Mouse (Mus musculus): Measurements from ENCODE around the gene Kif5a.

Gene Kif5a

DNA sequence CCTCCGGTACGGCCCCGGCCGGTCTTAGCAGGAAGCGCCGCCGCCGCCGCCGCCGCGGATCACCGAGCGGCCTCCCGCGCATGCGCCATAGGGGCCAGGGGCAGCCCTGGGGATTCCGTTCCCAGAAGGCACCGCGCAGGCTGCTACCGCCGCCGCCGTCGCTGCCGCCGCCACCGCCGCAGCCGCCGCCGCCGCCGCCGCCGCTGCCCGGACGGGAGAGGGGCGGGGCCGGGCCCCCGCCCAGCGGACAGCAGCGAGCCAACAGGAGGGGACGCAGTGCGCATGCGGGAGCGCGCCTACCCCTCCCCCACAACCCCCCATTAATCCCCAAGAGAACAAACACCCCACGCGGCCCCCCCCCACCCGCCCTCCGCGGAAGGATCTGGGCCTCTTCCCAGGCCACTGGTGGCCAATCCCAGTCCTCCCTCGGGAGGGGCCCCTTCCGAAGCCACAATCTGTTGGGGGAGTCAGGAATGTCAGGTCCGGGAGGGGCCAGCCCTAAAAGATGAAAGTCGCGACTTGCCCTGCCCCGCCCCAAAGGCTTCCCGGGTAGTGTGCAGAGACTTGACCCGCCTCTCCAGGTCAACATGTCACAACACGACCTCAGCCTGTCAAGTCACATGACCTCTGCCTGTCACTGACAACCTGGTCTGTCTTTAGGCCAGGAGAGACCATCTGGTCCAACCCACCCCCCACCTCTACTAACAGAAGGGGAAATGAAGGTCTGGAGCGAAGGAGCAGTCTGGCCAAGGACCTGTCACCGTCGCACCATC, 25.8 kb upstream of the Kif5a start, which contains the start of gene Mbd6:
Mbd6 (minus strand) TSS at position 219 of the 773 bp plus-strand sequence.
- peak; percentile 93 for DNase-seq

DNA sequence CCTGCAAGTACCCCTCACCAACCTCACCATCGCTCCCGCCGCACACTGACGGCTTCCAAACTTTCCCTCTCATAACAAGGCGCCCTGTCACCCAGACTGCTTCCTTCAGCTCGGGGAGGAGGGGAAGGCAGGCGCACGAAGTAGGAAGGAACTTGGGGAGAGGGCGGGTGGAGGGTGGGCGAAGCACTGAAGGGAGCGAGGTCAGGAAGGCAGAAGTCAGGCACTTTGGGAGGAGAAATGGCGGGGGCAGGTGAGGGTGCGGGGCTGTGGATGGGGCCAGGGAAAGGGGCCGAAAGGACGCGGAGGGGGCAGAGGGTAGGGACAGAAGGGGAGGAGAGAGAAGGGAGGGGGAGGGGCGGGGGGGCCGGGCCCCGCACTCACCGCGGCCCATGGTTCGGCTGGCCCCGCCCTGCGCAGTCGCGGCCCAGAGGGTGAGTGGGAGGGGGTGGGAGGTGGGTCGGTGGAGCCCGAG, 25.2 kb upstream of the Kif5a start:
- no peak for DNase-seq

DNA sequence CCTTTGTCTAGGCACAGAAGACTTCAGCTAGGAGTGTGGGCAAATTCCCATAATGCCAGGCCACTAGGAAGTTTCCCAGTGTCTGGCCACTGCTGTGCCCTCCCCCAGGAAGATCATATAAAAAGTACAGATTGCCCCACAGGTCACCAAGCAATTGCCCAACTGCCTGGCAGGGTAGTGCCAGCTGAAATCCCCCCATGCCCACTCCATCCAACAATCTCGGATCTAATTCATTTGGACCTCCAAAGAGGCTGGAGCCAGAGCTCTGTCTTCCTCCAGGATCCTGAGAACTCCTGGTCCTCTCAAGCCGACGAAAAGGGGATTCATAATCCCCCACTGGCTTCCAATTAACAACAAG, 24.8 kb upstream of the Kif5a start:
- no peak for DNase-seq

DNA sequence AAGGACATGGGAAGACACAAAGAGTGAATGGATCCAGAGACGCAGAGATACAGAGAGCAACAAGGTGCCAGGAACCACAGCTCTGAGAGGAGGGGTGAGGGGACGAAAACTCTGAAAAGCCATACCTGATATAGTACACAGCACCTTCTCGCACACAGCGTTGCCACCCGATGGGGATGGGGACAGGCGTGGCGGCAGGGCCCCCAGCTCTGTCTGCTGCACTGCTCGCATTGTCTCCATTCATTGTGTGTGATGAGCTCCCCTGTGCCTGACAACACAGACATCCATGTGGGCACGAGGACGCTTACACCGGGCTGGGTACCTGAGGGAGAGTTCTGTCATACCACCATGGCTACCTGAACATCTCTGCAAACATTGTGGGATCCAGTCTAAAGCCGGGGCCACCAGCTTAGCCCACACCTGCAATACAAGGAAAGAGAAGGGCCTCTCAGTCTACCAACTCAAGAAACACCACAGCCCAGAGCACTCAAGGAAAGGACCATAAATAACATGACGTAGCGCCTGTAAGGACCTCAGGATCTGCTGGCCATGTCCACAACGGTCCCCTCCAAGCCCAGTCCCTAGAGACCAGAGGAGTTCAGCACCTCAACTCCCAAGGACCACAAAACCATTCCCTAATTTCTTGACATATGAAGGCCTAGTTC, 24.3 kb upstream of the Kif5a start:
- DNase-seq = no peak

DNA sequence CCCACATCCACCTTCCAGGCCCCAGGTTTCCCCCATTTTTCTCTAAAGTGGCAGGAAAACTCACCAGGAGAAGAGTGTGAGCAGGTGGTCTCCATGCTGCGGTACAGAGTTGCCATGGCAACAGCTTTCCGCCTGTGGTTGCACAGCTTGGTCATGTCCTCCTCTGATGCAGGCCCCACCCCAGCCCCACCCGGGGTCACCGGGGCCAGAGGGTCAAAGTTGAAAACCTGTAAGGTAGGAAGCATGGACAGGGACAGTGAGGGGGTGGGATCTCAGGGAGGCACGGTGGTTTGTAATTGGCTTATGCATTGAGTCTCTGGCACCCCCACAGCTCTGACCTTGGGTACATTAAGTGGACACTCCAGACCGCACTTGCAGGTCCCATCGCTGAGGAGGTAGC, 23.6 kb upstream of the Kif5a start:
- peak; percentile 44 for DNase-seq

DNA sequence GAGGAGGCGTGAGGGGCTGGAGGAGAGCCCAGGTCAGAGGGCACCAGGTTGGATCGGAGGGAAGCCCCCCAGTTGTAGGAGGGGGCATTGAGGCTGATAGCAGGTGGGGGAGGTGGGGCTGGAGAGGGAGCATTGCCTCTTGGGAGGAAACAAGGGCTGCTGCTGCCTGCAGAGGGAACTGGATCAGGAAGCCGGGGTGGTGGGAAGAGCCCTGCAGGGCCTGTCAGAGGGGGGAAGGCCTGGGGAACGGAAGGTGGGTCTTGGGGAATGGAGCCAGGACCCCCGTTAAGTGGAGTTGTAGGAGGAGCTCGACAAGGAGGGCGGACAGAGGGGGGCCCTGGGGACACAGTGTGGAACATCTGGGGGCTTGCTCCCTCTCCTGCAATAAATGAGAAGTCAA, 23.0 kb upstream of the Kif5a start:
- no peak for DNase-seq

DNA sequence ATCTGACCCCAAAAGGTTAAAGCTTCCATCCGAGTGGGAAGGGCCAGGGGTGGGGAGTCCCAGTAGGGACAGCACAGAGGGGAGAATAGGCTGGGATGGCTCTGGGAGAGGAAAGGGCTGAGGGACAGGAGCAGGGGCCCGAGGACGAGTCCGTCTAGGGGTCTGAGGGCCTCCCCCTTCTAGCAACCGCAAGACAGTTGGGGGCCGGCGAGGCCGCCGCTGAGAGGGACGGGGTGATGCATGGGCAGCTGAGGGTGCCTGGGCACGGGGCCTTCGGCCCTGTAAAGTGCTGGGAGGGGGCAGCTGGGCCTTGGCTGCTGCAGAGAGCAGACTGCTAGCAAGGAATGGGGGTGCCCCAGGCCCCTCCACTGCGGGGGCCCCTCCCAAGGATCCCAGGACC, 22.5 kb upstream of the Kif5a start:
- DNase-seq = no peak

DNA sequence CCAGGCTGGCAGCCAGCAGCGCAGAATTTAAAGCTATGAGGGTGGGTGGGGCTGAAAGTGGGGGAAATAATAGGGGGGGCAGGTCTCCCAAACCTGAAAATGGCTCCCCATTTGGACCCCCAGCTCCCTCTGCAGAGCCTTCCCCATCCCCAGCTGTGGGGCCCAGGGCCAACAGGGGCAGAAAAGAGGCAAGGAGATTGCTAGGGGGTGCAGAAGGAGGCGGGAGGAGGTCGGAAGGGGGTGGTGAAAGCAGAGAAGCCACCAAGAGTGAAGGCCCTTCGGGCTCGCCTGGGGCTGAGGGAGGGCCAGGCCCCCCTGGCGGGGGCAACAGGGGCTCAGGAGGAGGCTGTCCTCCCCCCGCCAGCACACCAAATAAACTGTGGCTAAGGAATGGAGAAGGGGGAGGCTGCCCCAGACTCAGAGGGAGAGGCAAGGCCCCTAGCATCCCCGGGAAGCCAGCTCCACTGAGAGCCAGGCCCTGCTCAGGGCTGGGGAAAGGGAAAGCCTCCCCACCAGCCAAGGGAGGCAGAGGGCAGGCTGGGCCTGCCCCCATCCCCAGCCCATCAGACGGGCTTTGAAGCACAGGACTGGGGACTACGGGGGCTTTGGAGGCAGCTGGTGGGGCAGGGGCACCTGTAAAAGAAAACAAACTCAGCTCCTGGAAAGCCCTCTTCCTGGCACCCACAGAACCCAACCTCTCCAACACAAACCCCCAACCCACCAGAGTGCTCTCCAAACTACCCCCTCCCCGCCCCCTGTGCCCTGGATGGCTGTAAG, 21.8 kb upstream of the Kif5a start:
- DNase-seq = no peak

DNA sequence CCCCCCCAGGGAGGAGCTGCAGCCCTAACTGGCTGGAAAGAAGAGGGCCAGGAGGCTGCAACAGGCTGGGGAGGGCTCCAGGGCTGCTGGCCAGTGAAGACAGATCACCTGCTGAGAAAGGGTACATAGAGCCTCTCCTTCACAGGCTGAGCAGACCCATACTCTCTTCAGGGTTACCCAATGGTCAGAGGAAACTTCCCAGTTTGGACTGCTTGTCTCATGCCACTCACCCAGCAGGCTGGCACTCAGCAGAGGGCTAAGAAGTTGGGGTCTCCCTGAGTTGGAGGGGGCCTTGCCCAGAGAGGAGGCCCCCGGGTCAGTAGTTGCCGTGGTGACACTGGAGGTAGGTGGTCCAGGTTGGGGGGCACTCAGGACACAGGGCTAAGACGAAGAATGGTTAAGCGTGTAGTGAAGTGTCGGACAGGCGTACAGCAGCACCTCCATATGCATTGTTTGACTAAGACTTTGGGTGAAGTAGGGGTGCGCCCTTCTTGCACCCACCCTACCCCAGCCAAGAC, 21.0 kb upstream of the Kif5a start:
- DNase-seq = no peak

DNA sequence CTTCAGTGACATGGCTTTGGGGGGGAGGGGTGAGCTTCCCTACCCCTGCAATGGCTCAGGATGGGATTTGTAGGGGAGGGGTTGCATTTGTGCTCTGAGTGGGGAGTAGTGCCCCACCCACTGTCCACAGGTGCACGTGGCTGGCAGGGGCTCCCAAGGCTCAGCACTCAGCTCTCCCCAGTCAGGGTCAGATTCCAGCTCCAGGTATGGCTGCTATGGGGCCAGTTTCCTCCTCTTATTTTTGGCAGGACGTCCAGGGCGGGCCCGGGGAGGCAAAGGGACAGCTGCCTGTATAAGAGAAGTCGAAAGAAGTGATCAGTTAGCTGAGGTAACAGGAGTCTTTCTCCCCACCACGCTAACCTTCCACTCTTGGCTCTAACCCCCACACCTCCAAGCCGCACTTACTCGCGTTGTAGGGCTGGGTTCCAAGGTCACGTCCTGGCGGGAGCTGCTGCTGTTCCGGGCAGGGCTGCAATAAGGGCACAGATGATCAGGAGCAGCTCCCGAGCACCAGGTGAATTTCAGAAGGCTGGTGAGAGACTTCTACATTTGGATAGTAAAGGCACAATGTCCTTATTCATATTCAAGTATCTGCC, 19.6 kb upstream of the Kif5a start:
- DNase-seq = no peak

DNA sequence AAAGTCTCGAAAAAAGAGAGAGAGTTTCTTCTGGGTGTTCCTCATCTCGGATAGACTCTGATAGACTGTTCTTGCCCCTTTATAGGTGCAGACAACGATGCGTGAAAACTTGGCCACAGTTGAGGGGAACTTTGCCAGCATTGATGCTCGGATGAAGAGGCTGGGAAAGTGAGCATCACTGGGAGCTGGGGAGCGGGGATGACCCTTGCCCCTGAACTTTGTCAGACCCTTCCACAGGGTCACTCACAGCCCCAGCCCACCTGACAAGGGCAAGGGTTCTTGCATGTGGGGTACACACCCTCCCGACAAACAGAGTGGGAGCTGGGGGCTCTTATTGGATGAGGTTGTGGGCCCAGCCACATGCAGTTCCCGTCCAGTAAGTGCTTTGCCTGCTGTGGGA, 18.2 kb upstream of the Kif5a start:
- DNase-seq = no peak

DNA sequence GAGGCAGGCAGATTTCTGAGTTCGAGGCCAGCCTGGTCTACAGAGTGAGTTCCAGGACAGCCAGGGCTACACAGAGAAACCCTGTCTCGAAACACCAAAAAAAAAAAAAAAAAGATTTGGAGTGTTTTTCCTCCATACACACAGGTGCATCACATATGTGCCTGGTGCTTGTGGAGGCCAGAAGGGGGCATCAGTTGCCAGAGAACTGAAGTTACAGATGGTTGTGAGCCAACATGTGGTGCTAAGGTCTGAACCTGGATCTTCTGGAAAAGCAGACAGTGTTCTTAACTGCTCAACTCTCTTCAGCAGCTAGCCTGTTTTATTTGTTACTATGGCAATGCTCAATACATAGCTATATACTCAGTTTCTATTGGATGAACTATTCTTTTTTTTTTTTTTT, 16.6 kb upstream of the Kif5a start:
- no peak for DNase-seq

DNA sequence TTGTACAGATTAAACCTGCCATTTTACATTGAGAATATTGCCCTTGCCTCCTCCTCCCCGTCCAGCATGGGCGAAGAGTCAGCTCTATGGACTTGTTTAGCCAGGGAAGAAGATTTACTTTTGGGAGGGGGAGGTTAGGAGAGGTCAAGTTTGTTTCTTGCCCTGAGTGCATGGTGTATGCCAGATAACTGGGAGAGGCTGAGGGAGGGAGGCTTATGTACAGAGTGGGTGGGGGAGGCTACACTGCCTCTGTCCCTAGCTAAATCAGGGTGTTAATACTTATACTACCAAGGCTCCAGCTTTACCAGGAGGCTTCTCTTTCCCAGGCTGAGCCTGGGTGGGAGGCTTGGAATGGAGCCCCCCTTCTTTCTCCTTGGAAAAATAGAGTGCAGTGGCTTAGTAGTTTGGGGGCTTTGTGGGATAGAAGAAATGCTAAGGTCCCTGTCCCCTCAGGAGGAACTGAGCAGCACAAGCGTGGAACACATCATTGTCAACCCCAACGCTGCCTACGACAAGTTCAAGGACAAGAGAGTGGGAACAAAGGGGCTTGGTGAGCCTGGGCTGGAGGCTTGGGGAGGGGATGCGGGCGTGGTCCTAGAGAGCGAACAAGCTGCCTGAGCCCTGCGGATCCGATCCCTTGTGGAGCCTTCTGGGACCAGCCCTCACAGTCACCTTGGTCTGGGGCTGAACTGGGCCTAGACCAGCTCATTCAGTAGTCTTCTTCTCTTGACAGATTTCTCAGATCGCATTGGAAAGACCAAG, 11.3 kb upstream of the Kif5a start:
- no peak for DNase-seq

DNA sequence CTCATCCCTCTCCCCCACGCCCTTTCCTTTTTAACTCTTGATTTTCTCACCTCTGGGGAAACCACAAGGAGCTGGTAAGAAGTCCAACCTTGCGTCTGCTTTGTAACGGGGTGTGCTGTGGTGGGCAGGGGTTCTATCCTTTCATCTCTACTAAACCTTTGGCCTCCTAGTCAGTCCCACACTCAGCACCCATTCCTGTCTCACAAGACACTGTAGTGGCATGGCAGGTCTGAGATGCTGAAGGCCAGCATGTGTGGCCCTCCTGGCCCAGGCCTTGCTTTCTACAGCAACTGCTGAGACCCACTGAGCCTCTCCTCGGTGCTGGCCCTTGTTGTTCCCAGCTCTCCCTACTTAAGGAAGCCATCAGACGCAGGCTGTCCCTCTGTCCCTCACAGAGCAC, 9.2 kb upstream of the Kif5a start:
- DNase-seq = no peak

DNA sequence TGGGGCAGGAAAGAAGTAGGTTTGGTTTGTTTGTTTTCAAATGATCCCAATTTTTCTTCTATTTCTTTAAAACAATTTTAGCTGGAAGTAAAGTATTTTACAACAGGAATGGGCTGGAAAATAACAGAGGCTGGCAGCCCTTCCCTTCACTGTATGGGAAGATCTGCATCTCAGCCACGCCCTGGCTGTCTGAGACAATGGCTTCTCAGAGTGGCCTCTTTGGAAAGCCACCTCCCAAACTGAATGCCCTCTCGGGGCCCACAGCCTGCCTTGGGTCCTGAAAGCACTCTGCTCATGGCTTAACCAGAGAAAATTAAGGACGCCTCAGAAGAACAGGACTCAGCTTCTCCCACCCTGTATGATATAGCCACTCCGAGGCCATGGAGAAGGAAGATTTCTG, 6.7 kb upstream of the Kif5a start:
- no peak for DNase-seq

DNA sequence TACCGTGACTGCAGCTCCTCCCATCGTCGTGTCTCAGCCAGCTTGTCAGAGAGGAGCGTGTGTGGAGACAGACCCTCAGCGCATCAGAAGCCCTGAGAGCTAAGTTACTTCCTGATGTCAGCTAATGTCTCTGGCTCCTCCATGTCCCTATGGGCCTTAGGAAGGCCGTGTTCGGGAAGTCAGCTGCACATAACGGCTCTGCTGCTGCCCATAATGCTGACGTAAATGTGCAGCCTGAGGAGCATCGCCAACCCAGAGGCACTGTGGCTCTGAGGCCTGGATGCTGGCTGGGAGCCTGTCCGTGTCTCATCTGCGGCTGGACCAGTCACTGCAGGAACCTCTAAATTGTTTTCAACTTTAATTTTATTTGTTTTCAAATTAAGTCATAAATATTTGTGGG, 5.9 kb upstream of the Kif5a start:
- no peak for DNase-seq

DNA sequence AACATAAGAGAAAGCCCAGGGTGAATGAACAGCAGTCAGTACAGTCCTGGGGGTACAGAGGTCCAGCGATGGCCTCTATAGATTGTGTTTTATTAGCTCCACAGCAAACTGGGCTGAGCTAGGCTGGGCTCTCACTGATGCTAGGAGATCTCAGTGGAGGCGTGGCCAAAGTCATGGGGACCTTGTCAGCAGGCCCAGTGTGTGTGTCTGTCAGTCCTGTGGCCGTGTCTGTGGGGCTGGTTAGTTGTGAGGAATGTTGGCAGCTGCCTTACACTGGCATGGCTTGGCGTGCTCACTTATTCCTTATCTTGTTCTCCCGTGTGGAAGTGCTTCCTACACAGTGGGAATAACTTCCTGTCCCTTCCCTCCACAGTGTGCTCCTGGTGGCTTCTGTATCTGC, 5.3 kb upstream of the Kif5a start:
- DNase-seq = peak; percentile 43

DNA sequence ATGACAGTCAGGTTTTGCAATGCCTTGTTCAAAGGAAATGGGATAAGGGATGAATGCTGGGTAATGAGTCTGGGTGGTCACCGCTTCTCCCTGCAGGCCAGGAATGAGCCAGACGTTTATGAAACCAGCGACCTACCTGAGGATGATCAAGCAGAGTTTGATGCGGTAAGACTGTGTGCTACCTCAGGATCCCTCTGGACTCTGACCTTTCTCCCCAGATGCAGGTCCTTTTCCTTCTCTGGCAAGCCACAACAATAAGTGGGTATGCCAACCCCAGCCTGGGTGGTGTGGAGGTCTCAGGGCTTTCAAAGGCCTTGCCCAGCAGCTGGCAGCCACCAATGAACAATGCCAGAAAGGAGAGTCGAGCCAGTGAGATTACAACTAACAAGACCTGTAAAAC, 4.2 kb upstream of the Kif5a start:
- no peak for DNase-seq

DNA sequence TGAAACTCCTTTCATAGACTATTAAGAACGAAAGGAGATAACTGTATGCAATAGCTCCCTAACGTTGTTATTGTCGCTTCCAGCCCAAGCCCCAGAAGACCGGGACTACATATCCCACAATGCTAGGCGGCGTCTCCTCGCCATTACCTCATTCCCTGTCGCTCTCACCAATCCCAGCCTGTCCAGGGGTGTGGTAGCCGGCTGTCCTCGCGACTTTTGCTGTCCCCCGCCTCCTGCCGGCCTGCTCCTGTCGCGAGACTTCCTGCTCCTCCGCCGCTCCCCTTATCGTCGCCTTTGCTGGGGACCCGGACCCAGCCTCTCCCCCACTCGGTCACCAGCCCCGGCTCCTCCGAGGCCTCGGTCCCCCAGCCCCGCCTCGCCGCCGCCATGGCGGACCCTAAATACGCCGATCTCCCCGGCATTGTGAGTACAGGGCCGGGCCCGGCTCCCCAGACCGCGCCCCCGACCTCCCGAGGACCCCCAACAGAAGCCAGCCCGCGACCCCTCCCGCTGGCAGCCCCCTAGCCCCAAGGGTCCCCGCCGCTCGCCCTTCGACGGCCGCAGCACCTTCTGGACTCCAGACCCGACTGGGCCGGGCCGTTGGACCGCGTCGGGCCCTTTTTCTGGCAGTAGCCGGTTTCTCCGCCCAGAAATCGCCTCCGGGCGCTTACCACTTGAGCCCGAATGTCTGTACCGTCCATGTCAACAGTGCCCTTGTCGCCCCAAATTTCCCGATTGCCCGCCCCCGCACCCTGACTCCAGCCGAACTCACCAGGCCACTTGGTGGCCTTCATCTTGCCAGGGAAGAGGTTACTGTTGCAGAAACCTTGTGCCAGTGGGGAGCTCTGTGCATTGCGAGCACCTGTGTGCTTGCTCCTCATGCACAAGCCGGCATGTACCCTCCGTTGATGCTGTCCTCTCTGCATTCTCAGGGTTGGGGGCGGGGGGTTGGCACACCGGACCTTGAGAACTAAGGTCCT, 3.3 kb upstream of the Kif5a start, which contains the start of gene Dctn2:
Dctn2 (plus strand) TSS at position 257 of the 980 bp plus-strand sequence.
- peak; percentile 97 for DNase-seq

DNA sequence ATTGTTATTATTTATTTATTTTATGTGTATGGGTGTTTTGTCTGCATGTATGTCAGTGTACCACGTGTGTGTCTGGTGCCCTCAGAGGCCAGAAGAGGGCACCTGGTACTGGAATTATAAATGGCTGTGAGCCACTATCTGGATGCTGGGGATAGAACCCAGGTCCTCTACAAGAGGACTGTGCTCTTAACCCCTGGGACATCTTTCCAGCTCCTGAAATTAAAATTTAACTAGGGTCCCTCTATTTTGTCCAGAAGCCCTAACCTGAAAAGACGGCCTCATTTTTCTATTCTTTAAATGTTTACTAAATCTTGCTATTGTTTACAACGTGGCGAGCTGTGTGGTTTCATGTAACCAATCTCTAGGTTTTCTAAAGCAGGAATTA, 2.6 kb upstream of the Kif5a start:
- DNase-seq = no peak

DNA sequence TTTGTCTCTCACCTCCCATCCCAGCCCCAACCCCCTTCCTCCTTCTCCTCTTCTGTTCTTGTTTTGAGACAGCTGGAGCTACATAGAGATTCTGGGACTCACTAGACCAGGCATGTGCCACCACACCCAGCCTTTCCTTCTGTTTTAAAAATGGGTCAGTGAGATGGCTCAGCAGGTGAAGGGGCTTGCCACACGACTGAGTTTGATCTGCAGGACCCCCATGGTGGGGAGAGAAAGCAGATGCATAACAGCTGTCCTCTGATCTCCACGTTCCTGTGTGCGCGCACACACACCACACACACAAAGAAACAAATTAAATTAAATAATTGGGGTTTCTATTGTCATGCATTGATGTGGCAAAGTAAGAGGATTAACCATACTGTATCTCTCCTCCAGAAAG, 1.8 kb upstream of the Kif5a start:
- no peak for DNase-seq
